Mouse (Mus musculus) large intestine, adult 2 months (tissue): ENCODE measurements at regions not wholly inside any gene's neighbourhood (a gene's known extent, or its start where the extent isn't known, plus 50 kb on each side); places are given as distances from the start of the nearest gene placed in this dataset.
"Not testable (repeated sequence)": the region's sequence is repeated elsewhere in the genome, so short reads cannot be mapped to it uniquely, and the experiment has no call there.

ENCODE experiments used
- DNase-seq: peaks from one replicate; pipeline ENCODE4 v3.0.0-alpha.2; 2012; ENCODE audit warnings: low read depth, low spot score
- WGBS: fragments of 180-500 bp; shearing (Covaris S2); methylation state at CpG from one replicate; pipeline ENCODE4 v1.1.7; 2018; 5-methylcytosine and 5-hydroxymethylcytosine counted together

- 65% methylated on average over 2 of the region's 2 CpGs for WGBS
- not testable (repeated sequence) for DNase-seq
These were observed 77.1 kb downstream of the Olfr721-ps1 start for GRCm38 (mm10) chr14:14478159-14478558.

- DNase-seq = peak; percentile 22
- WGBS = 56% methylated on average over 1 of the region's 1 CpGs
These were observed 80.7 kb downstream of the Olfr721-ps1 start for GRCm38 (mm10) chr14:14481840-14482239.

- DNase-seq = no peak
- 96% methylated on average over 1 of the region's 1 CpGs for WGBS
These were observed 85.3 kb downstream of the Olfr721-ps1 start for GRCm38 (mm10) chr14:14486356-14486755.

- no peak for DNase-seq
These were observed 89.4 kb downstream of the Olfr721-ps1 start for GRCm38 (mm10) chr14:14490501-14490900.

GRCm38 (mm10) chr14:14492041-14492440 is 90.9 kb downstream of the Olfr721-ps1 start:
- DNase-seq = no peak

GRCm38 (mm10) chr14:14511927-14512326 is 110.8 kb downstream of the Olfr721-ps1 start:
- no peak for DNase-seq

GRCm38 (mm10) chr14:14513056-14513455 is 112.0 kb downstream of the Olfr721-ps1 start:
- 85% methylated on average over 2 of the region's 2 CpGs for WGBS
- no peak for DNase-seq

More at GRCm38 (mm10) chr14:14511927-14512326, 110.8 kb downstream of the Olfr721-ps1 start:
- 49% methylated on average over 4 of the region's 4 CpGs for WGBS

- 39% methylated on average over 3 of the region's 3 CpGs for WGBS
- DNase-seq = no peak
These were observed 112.4 kb downstream of the Olfr721-ps1 start for GRCm38 (mm10) chr14:14513498-14513897.

- WGBS = 75% methylated on average over 1 of the region's 1 CpGs
- no peak for DNase-seq
These were observed 113.5 kb downstream of the Olfr721-ps1 start for GRCm38 (mm10) chr14:14514440-14515172.

- DNase-seq = no peak
- 88% methylated on average over 2 of the region's 2 CpGs for WGBS
These were observed 114.3 kb downstream of the Olfr721-ps1 start for GRCm38 (mm10) chr14:14515363-14515762.

GRCm38 (mm10) chr14:14515918-14516317 is 114.8 kb downstream of the Olfr721-ps1 start:
- 78% methylated on average over 5 of the region's 5 CpGs for whole genome bisulfite sequencing
- no peak for DNase-seq

- WGBS = 25% methylated on average over 1 of the region's 1 CpGs
- no peak for DNase-seq
These were observed 116.9 kb downstream of the Olfr721-ps1 start for GRCm38 (mm10) chr14:14518027-14518426.

- peak; percentile 71 for DNase-seq
- 19% methylated on average over 2 of the region's 2 CpGs for WGBS
These were observed 117.7 kb downstream of the Olfr721-ps1 start for GRCm38 (mm10) chr14:14518841-14519240.

GRCm38 (mm10) chr14:14520195-14520594 is 119.1 kb downstream of the Olfr721-ps1 start:
- no peak for DNase-seq

- not testable (repeated sequence) for DNase-seq
- WGBS = 71% methylated on average over 6 of the region's 6 CpGs
These were observed 120.2 kb downstream of the Olfr721-ps1 start for GRCm38 (mm10) chr14:14521331-14521730.

- 82% methylated on average over 4 of the region's 4 CpGs for WGBS
These were observed 124.1 kb downstream of the Olfr721-ps1 start for GRCm38 (mm10) chr14:14525225-14525624.

GRCm38 (mm10) chr14:14528437-14528836 is 127.3 kb downstream of the Olfr721-ps1 start:
- DNase-seq = no peak
- 79% methylated on average over 1 of the region's 1 CpGs for WGBS

More at GRCm38 (mm10) chr14:14525225-14525624, 124.1 kb downstream of the Olfr721-ps1 start:
- DNase-seq = no peak

GRCm38 (mm10) chr14:14541206-14541605 is 140.1 kb downstream of the Olfr721-ps1 start:
- no peak for DNase-seq

- no peak for DNase-seq
- WGBS = 76% methylated on average over 3 of the region's 3 CpGs
These were observed 140.6 kb downstream of the Olfr721-ps1 start for GRCm38 (mm10) chr14:14541705-14542104.

GRCm38 (mm10) chr14:14544236-14544635 is 143.1 kb downstream of the Olfr721-ps1 start:
- DNase-seq = no peak
- 28% methylated on average over 7 of the region's 7 CpGs for WGBS

- 61% methylated on average over 2 of the region's 2 CpGs for WGBS
- no peak for DNase-seq
These were observed 149.9 kb upstream of the Slc4a7 start for GRCm38 (mm10) chr14:14552201-14552600.

GRCm38 (mm10) chr14:14574851-14575250 is 127.2 kb upstream of the Slc4a7 start:
- 66% methylated on average over 4 of the region's 4 CpGs for WGBS
- no peak for DNase-seq
